Mouse (Mus musculus) MEL (cell line): ENCODE results near the gene Aatf. TPM values are rescaled to one million over a fixed set of nuclear protein-coding genes. Genes with fewer than 3 reads are reported as not detected.

Experiments used
- DNase-seq: peaks from one replicate; pipeline ENCODE4 v3.0.0; 2011; ENCODE audit warnings: low read depth, low spot score
- H3K27ac ChIP-seq: 2 replicates; pipeline ENCODE4 v1.5.1; 2012; ENCODE audit warnings: low read depth, mild to moderate bottlenecking, control low read depth, low read length, moderate library complexity; ENCODE audit not compliant: control insufficient read depth
- H3K27me3 ChIP-seq, 2 experiments: fragments of 150-350 bp in 1 of 2; sonication (generic) in 1 of 2; 2 replicates each; pipeline ENCODE4 v1.6.1; 2012; ENCODE audit warnings: low read length in 2 of 2, mild to moderate bottlenecking in 2 of 2, improper control_type of control experiment in 1 of 2, moderate library complexity in 1 of 2; ENCODE audit not compliant: insufficient read depth in 2 of 2, control insufficient read depth in 1 of 2
- H3K36me3 ChIP-seq, 2 experiments: 2 replicates each; pipeline ENCODE4 v1.6.1; 2012 to 2014; ENCODE audit warnings: low read length in 2 of 2, improper control_type of control experiment in 1 of 2, inconsistent platforms in 1 of 2, mild to moderate bottlenecking in 1 of 2; ENCODE audit not compliant: insufficient read depth in 2 of 2, control insufficient read depth in 1 of 2
- H3K4me1 ChIP-seq, 2 experiments: fragments of 150-350 bp in 1 of 2; sonication (generic) in 1 of 2; 2 replicates each; pipeline ENCODE4 v1.6.1; 2012; ENCODE audit warnings: low read length in 2 of 2, improper control_type of control experiment in 1 of 2, mild to moderate bottlenecking in 1 of 2; ENCODE audit not compliant: insufficient read depth in 2 of 2, control insufficient read depth in 1 of 2
- H3K4me3 ChIP-seq, 2 experiments: fragments of 150-350 bp in 1 of 2; sonication (generic) in 1 of 2; 2 replicates each; pipeline ENCODE4 v1.5.1; 2012; ENCODE audit warnings: low read depth in 2 of 2, low read length in 2 of 2, mild to moderate bottlenecking in 2 of 2, moderate library complexity in 2 of 2, control low read depth in 1 of 2, improper control_type of control experiment in 1 of 2; ENCODE audit not compliant: control insufficient read depth in 1 of 2, insufficient read depth in 1 of 2
- H3K79me2 ChIP-seq: 2 replicates; pipeline ENCODE4 v1.6.1; 2012; ENCODE audit warnings: mild to moderate bottlenecking, low read length, moderate library complexity; ENCODE audit not compliant: control insufficient read depth, poor library complexity, insufficient read depth
- H3K9ac ChIP-seq: 2 replicates; pipeline ENCODE4 v1.6.1; 2012; ENCODE audit warnings: low read depth, mild to moderate bottlenecking, control low read depth, low read length, moderate library complexity; ENCODE audit not compliant: control insufficient read depth, poor library complexity, severe bottlenecking
- H3K9me3 ChIP-seq: fragments of 150-350 bp; sonication (generic); replicated peaks from 2 replicates; pipeline ENCODE4 v1.6.1; 2012; ENCODE audit warnings: mild to moderate bottlenecking, low read length, improper control_type of control experiment, moderate library complexity; ENCODE audit not compliant: insufficient read depth
- BHLHE40 ChIP-seq: IDR thresholded peaks from 2 replicates; pipeline ENCODE4 v1.6.1; 2012; ENCODE audit warnings: low read depth, mild to moderate bottlenecking, inconsistent platforms, low read length, improper control_type of control experiment, borderline replicate concordance
- CHD1 ChIP-seq: IDR thresholded peaks from 2 replicates; pipeline ENCODE4 v1.6.1; 2012; ENCODE audit warnings: low read depth, mild to moderate bottlenecking, inconsistent platforms, low read length, improper control_type of control experiment
- CHD2 ChIP-seq: IDR thresholded peaks from 2 replicates; pipeline ENCODE4 v1.6.1; 2011; ENCODE audit warnings: low read length, improper control_type of control experiment
- E2F4 ChIP-seq: IDR thresholded peaks from 2 replicates; pipeline ENCODE4 v1.6.1; 2011; ENCODE audit warnings: low read depth, low read length, improper control_type of control experiment, borderline replicate concordance
- EP300 ChIP-seq, 2 experiments: IDR thresholded peaks; 2 replicates each; pipeline ENCODE4 v1.6.1; 2011; ENCODE audit warnings: improper control_type of control experiment in 2 of 2, low read length in 2 of 2, low read depth in 1 of 2, mild to moderate bottlenecking in 1 of 2
- GABPA ChIP-seq: IDR thresholded peaks from 2 replicates; pipeline ENCODE4 v1.6.1; 2012; ENCODE audit warnings: low read depth, mild to moderate bottlenecking, inconsistent platforms, low read length, improper control_type of control experiment, moderate library complexity
- HCFC1 ChIP-seq: IDR thresholded peaks from 2 replicates; pipeline ENCODE4 v1.6.1; 2012; ENCODE audit warnings: low read depth, mild to moderate bottlenecking, inconsistent platforms, low read length, improper control_type of control experiment, moderate library complexity
- KAT2A ChIP-seq: conservative IDR thresholded peaks from 2 replicates; pipeline ENCODE4 v1.6.1; 2012; ENCODE audit warnings: low read depth, low read length, improper control_type of control experiment, inconsistent platforms
- MAFK ChIP-seq: IDR thresholded peaks from 2 replicates; pipeline ENCODE4 v1.6.1; 2011; ENCODE audit warnings: low read depth, mild to moderate bottlenecking, low read length, improper control_type of control experiment, borderline replicate concordance
- MYC ChIP-seq: IDR thresholded peaks from 2 replicates; pipeline ENCODE4 v1.6.1; 2011; ENCODE audit warnings: low read depth, mild to moderate bottlenecking, low read length, improper control_type of control experiment, moderate library complexity
- NRF1 ChIP-seq: IDR thresholded peaks from 2 replicates; pipeline ENCODE4 v1.6.1; 2014; ENCODE audit warnings: low read depth, mild to moderate bottlenecking, inconsistent platforms, low read length, improper control_type of control experiment, moderate library complexity; ENCODE audit not compliant: poor library complexity, insufficient read depth, severe bottlenecking
- RAD21 ChIP-seq: IDR thresholded peaks from 2 replicates; pipeline ENCODE4 v1.6.1; 2011; ENCODE audit warnings: mild to moderate bottlenecking, low read depth, low read length, improper control_type of control experiment
- RCOR1 ChIP-seq: IDR thresholded peaks from 2 replicates; pipeline ENCODE4 v1.6.1; 2012; ENCODE audit warnings: low read depth, mild to moderate bottlenecking, inconsistent platforms, low read length, improper control_type of control experiment
- SMC3 ChIP-seq: IDR thresholded peaks from 2 replicates; pipeline ENCODE4 v1.6.1; 2011; ENCODE audit warnings: low read depth, low read length, improper control_type of control experiment
- TAL1 ChIP-seq: IDR thresholded peaks from 2 replicates; pipeline ENCODE4 v1.6.1; 2012; ENCODE audit warnings: mild to moderate bottlenecking, inconsistent platforms, low read length, moderate library complexity, mixed read lengths
- TCF12 ChIP-seq: IDR thresholded peaks from 2 replicates; pipeline ENCODE4 v1.6.1; 2014; ENCODE audit warnings: low read depth, mild to moderate bottlenecking, inconsistent platforms, low read length, improper control_type of control experiment, moderate library complexity
- USF1 ChIP-seq: IDR thresholded peaks from 2 replicates; pipeline ENCODE4 v1.6.1; 2014; ENCODE audit warnings: low read depth, mild to moderate bottlenecking, inconsistent platforms, low read length, improper control_type of control experiment, moderate library complexity
- USF2 ChIP-seq, 2 experiments: IDR thresholded peaks; 2 replicates each; pipeline ENCODE4 v1.6.1; 2011 to 2012; ENCODE audit warnings: improper control_type of control experiment in 2 of 2, low read length in 2 of 2, borderline replicate concordance in 1 of 2, inconsistent platforms in 1 of 2, low read depth in 1 of 2, mild to moderate bottlenecking in 1 of 2; ENCODE audit not compliant: insufficient read depth in 1 of 2
- ZKSCAN1 ChIP-seq: IDR thresholded peaks from 2 replicates; pipeline ENCODE4 v1.6.1; 2012; ENCODE audit warnings: low read depth, mild to moderate bottlenecking, inconsistent platforms, low read length, improper control_type of control experiment, moderate library complexity
- polyA plus RNA-seq, 2 experiments: library from polyadenylated mRNA; stranded (reverse) in 1 of 2; unstranded in 1 of 2; fragments of >175 nt in 1 of 2; fragments of >200 nt in 1 of 2; gene quantifications; 2 replicates each; pipeline versions ENCODE4 v1.2.1 to v1.2.4; 2012; ENCODE audit warnings: low replicate concordance in 2 of 2, low read depth in 1 of 2; ENCODE audit not compliant: insufficient read length in 2 of 2, insufficient read depth in 1 of 2, missing spikeins in 1 of 2
- total RNA-seq: library from RNA; depleted of rRNA; stranded (reverse); fragments of 300-350 nt; gene quantifications from 2 replicates; pipeline ENCODE4 v1.2.3, GENCODE M21; 2012

The Aatf gene
- total and polyA plus RNA-seq, 3 experiments: 187 to 243 TPM; not detected in 1

DNA sequence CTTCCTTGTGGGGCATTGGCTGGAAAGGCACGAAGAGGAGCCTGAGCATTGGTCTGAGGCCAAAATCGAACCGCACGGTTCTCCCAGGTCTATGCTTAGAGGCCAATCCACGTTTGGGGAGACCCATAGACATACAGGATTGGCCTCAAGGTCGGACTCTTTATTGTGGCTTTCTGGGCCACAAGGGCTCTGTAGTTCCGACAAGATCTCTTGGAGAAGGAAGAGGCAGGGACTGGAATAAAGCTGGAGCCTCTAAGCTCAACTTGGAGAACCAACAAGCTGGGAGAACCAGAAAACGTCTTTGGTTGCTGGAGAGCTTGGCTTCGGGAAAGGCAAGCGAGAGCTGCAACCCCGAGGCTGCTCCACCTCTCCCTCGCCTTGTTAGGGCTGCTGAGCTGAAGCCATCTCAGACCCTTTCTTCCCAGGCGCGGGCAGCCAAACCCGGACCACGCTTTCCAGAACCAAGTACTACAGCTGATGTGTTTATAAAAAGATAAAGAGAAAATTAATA, 10.1 kb upstream of the Aatf start:
- Histone ChIP-seq H3K9ac (no peak overlapping the region), H3K27ac (no peak overlapping the region), H3K9me3 (no peaks in the 10 kb centered on the region), H3K36me3 (no peaks in the 10 kb centered on the region), H3K4me3 (no peak overlapping the region), H3K27me3 (peaks cover 0 to 7% of the 10 kb centered on the region in 2 experiments; a peak in 3 of 4 replicates), H3K4me1 (no peaks in the 10 kb centered on the region), H3K79me2 (no peaks in the 10 kb centered on the region)
- no peak for DNase-seq
- TF ChIP-seq RAD21: no peak
- TF ChIP-seq E2F4: no peak
- TF ChIP-seq NRF1: no peak
- no peak for TF ChIP-seq EP300 (IDR thresholded peaks at IDR 0.05; ENCODE audit: low read depth in 1 of 2, low read length in 2 of 2)
- TF ChIP-seq CHD2: no peak
- no peak for TF ChIP-seq BHLHE40
- TF ChIP-seq RCOR1: no peak
- TF ChIP-seq MAFK: no peak
- TF ChIP-seq SMC3: no peak
- no peak for TF ChIP-seq ZKSCAN1
- no peak for TF ChIP-seq KAT2A
- no peak for TF ChIP-seq USF1
- TF ChIP-seq HCFC1: no peak
- no peak for TF ChIP-seq GABPA

DNA sequence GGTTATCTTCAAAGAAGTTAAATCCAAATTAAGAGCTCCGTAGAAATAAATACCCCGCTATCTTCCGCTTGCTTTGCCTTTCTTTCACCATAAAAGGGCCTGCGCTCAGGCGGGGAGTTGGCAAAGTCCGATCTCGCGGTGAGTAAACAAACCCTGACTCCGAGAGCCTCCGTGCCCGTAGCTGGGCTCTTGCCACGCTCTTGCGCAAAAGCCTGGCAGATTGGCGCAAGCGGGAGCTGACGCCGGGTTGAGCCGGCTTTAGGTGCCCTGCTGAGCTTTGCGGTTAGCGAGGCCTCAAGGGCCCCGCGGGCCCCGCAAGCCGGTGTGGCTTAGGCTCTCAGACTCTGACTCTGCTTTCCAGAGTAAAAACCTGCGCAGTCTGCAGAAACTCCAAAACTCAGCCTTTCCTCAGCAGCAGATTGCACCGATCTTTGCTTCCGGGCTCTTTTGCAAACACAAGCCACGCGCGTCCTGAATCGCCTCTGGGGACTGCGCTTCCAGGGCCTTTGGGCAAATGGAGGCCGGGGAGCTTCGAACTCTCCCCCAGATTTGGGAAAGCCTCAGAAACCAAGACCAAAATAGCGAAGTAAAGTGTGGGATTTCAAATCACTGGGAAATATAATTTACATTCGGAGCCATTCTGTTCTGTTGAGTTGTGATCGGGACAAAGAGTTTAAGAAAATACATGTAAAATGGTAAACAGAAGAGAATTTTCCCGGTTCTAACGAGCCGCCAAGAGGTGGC, 9.4 kb upstream of the Aatf start:
- H3K9ac ChIP-seq: no peak overlapping the region
- H3K27me3 ChIP-seq: peaks cover 0 to 7% of the 10 kb centered on the region in 2 experiments; a peak in 3 of 4 replicates
- H3K79me2 ChIP-seq: no peaks in the 10 kb centered on the region
- no peak for TF ChIP-seq HCFC1
- TF ChIP-seq TAL1: no peak
- TF ChIP-seq CHD1: no peak
- TF ChIP-seq USF2 (IDR thresholded peaks at IDR 0.05; ENCODE audit: borderline replicate concordance in 1 of 2, insufficient read depth in 1 of 2, low read depth in 1 of 2, low read length in 2 of 2): no peak
- TF ChIP-seq MYC: no peak
- TF ChIP-seq TCF12: no peak
- H3K36me3 ChIP-seq: no peaks in the 10 kb centered on the region
- H3K27ac ChIP-seq: no peak overlapping the region
- H3K9me3 ChIP-seq: no peaks in the 10 kb centered on the region
- no peaks in the 10 kb centered on the region for H3K4me1 ChIP-seq
- DNase-seq: no peak
- H3K4me3 ChIP-seq: no peak overlapping the region
